Mouse (Mus musculus) CD4-positive, CD25-positive, alpha-beta regulatory T cell, adult 9 weeks (primary cell): ENCODE measurements around the gene 1700061G19Rik. TPM values are rescaled to one million over a fixed set of nuclear protein-coding genes. Genes with fewer than 3 reads are reported as not detected.

Experiments used
- polyA plus RNA-seq: library from polyadenylated mRNA; unstranded; fragments of 100-300 nt; shearing (Covaris generic); gene quantifications from one replicate; pipeline ENCODE4 v1.2.1, GENCODE M21; 2017

1700061G19Rik gene
- polyA plus RNA-seq, result 0.43 TPM

DNA sequence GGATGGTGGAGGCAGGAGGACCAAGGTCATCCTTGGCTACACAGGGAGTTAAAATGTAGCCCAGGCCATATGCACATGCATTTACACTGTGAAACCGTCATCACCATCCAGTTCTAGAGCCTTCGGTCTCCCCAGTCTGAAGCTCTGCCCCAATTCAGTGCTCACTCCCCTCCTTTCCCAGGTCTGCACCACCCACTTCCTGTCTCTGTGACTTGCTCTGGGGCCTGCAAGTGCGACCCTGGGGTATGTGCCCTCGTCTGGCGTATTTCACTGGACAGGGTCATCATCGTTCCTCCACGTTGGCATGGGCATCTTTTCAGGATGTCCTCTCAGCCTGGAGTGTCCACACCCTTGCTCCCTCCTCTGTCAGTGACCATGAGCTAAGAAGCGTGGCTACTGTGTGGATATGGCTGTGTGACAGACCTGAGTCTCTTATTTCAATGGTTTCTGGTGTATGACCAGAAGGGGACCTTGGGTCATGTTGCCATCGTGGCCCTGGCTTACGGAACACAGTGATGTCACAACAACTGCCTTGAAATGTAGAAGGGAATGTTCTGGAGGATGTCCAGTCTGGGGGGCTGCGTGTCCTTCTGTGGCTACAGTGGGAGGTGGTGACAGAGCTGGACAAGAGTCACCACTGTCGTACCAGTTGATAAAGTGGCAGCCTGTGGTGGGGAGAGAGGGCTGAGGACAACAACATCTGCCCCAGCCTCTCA, at the start of gene 1700061G19Rik:
1700061G19Rik (plus strand) TSS at position 542 of the 716 bp plus-strand sequence.

GRCm38 (mm10) chr17:56830411-56831110, 44.7 kb upstream of the 1700061G19Rik start, which contains the start of gene Rfx2:
Gene Rfx2 (minus strand): TSS chr17:56831013.

DNA sequence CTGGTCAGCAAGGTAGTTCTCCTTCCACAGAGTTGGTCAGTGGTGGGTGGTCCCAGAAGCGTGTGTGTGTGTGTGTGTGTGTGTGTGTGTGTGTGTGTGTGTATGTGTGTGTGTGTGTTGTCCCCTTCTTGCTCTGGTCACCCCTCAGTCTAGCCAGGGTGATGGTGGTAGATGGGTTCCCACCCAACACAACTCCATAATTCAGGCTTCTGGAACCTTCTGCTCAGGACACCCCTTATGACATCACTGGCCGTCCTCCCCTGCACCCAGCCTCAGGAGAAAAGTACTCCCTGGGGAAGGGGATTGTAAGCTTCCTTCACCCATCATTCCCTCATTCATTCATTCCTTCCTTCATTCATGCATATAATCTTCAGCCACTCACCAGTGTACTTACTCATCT, 1.0 kb upstream of the 1700061G19Rik start, which contains the start of gene Acsbg2:
Acsbg2 (minus strand) TSS at position 211 of the 400 bp plus-strand sequence.

DNA sequence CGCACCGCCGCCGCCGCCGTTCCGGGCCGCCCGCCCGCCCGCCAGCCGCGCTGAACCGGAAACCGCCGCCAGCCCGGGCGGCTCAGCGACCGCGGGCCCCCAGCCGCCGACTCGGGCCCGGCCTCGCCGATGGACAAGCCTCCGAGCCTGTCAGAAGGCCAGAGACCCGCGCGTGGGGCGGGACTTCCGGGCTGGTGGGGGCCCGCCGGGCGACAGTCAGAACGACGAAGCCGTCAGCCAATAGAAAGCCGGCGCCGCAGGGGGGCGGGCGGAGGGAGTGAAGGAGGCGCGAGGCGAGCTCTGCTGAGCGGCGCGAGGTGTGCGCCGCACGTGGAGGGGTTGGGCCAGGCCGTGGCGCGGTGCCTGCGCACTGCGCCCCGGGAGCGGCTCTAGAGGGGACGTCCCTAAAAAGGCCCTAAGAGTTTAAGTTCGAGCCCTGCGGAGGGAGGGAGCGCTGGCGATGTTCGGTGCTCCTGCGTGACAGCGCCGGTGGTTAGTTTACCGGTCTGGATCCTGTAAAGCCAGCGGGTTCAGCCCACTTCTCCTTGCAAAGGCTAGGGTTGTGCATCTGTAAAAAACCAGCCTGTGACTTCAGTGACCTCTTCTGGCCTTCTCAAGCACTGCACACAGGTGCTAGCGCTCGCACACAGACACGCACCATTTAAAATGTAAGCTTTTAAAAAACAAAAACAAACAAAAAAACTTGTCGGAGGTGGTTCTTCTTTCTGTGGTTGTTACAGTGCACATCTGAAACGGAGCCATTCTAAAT, 60.3 kb downstream of the 1700061G19Rik start, which contains the start of gene Mllt1:
Mllt1 (minus strand) TSS at position 53 of the 769 bp plus-strand sequence.

Other genes with a start within 250 kb of the 1700061G19Rik start
- 8.6 TPM for gene Lonp1, start 248.6 kb upstream of the 1700061G19Rik start, polyA plus RNA-seq
- gene Catsperd, start 247.3 kb upstream of the 1700061G19Rik start, polyA plus RNA-seq, result 2.0 TPM
- 109 TPM for gene Ranbp3, start 202.2 kb upstream of the 1700061G19Rik start, polyA plus RNA-seq
- gene Ndufa11, start 157.7 kb upstream of the 1700061G19Rik start, polyA plus RNA-seq, result 307 TPM
- gene Vmac, start 157.5 kb upstream of the 1700061G19Rik start, polyA plus RNA-seq, result 6.8 TPM
- gene Nrtn, start 117.9 kb upstream of the 1700061G19Rik start, polyA plus RNA-seq, result not detected
- 64.4 TPM for gene Dus3l, start 110.7 kb upstream of the 1700061G19Rik start, polyA plus RNA-seq
- gene Prr22, start 105.2 kb upstream of the 1700061G19Rik start, polyA plus RNA-seq, result 1.6 TPM
- 1.0 TPM for gene Rfx2, start 44.5 kb upstream of the 1700061G19Rik start, polyA plus RNA-seq
- 0.10 TPM for gene Acsbg2, start 1.0 kb upstream of the 1700061G19Rik start, polyA plus RNA-seq
- gene Mllt1, start 59.9 kb downstream of the 1700061G19Rik start, polyA plus RNA-seq, result 2.8 TPM
- gene Acer1, start 106.6 kb downstream of the 1700061G19Rik start, polyA plus RNA-seq, result not detected
- gene Clpp, start 114.8 kb downstream of the 1700061G19Rik start, polyA plus RNA-seq, result 93.4 TPM
- gene Alkbh7, start 121.9 kb downstream of the 1700061G19Rik start, polyA plus RNA-seq, result 46.9 TPM
- not detected for gene Pspn, start 124.5 kb downstream of the 1700061G19Rik start, polyA plus RNA-seq
- gene Gtf2f1, start 135.8 kb downstream of the 1700061G19Rik start, polyA plus RNA-seq, result 98.1 TPM
- 0.84 TPM for gene Gm17949, start 136.0 kb downstream of the 1700061G19Rik start, polyA plus RNA-seq
- 9.0 TPM for gene Khsrp, start 156.0 kb downstream of the 1700061G19Rik start, polyA plus RNA-seq
- not detected for gene Slc25a41, start 166.2 kb downstream of the 1700061G19Rik start, polyA plus RNA-seq
- gene Crb3, start 183.6 kb downstream of the 1700061G19Rik start, polyA plus RNA-seq, result 2.7 TPM
- 3.3 TPM for gene Slc25a23, start 184.4 kb downstream of the 1700061G19Rik start, polyA plus RNA-seq
- gene Dennd1c, start 203.0 kb downstream of the 1700061G19Rik start, polyA plus RNA-seq, result 310 TPM
- gene Tubb4a, start 212.3 kb downstream of the 1700061G19Rik start, polyA plus RNA-seq, result 3.3 TPM
- gene Tnfsf9, start 229.8 kb downstream of the 1700061G19Rik start, polyA plus RNA-seq, result 10.4 TPM